Mouse (Mus musculus) heart, postnatal 0 days (tissue): ENCODE results near the gene Tcf25.

Experiments used
- CTCF ChIP-seq: IDR thresholded peaks from 2 replicates; pipeline ENCODE4 v1.5.1; 2016; ENCODE audit warnings: antibody characterized with exemption, control low read depth, low read depth
- EP300 ChIP-seq: IDR thresholded peaks from 2 replicates; pipeline ENCODE4 v1.6.1; 2016; ENCODE audit warnings: antibody characterized with exemption, low read depth

GRCm38 (mm10) chr8:123432381-123432780 lies 58.8 kb downstream of the Tcf25 start:
- TF ChIP-seq CTCF: no peak
- TF ChIP-seq EP300: no peak
